Mouse (Mus musculus) megakaryocyte, embryonic 14.5 days (primary cell): ENCODE measurements around the gene Egfl7.

Experiments
- FLI1 ChIP-seq: IDR thresholded peaks from 2 replicates; pipeline ENCODE4 v1.6.1; 2012; ENCODE audit warnings: low read length, inconsistent platforms, mixed read lengths
- GATA1 ChIP-seq: IDR thresholded peaks from 3 replicates; pipeline ENCODE4 v1.6.1; 2012; ENCODE audit warnings: mixed read lengths, low read length, inconsistent platforms, borderline replicate concordance

DNA sequence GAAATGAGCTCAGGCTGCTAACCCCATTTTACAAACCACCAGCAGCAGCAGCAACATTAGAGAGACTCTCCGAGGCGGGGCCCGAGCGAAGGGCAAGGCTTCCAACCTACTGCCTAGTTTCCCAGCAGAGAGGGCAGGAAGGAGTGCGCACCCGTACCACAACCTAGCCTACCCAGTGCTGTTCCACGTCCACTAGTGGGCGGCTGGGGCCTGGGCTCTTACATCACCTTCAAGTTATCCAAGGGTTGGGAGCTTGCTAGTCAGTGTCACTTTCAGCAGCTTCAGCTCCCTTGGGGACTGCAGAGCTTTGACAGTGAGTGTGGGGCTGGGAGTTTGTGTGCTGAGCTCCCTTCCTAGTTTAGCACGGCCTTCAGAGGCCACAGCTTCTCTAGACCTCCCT lies 8.4 kb upstream of the Egfl7 start:
- no peak for TF ChIP-seq GATA1
- no peak for TF ChIP-seq FLI1
